Mouse (Mus musculus): ENCODE results near the gene Trpm3.

Gene Trpm3

DNA sequence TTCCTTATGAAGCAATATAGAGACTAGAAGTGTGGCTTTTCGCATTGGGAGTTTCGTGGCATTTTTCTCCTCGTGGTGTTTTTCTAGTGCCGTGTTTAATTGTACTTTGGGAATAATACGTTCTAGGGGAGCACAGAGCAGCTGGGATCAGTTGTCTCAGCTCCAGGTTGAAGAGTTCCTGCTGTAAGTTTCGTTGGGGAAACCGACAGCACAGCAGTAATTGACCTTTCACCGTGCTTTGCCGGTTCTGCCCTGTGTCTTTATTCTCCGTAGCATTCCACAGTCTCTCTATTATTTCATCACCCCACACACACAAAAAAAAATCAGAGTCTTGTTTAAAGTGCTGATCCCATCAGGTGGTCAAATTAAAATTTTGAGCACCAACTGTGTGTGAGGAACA is 496.8 kb downstream of the Trpm3 start:
- no peak for DNase-seq (ENCODE audit: low read depth, low spot score)

DNA sequence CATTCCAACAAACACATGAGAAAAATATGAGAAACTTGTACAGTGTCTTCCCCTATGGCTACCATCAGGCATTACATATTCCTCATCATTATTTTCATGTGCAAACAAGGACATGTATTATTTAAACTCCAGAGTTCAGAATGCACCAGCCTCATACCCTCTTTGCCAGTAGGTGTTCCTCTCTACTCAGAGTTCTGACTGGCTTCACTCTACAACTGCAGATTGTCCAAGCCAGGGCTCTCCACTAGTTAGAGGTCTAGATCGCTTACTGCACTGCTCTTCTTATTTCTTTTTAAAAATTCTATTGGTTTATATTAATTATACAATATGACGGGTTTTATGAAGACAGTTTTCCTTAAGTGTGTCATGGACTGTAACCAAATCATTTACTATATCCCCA is 498.9 kb downstream of the Trpm3 start:
- no peak for DNase-seq (ENCODE audit: low read depth, low spot score)

DNA sequence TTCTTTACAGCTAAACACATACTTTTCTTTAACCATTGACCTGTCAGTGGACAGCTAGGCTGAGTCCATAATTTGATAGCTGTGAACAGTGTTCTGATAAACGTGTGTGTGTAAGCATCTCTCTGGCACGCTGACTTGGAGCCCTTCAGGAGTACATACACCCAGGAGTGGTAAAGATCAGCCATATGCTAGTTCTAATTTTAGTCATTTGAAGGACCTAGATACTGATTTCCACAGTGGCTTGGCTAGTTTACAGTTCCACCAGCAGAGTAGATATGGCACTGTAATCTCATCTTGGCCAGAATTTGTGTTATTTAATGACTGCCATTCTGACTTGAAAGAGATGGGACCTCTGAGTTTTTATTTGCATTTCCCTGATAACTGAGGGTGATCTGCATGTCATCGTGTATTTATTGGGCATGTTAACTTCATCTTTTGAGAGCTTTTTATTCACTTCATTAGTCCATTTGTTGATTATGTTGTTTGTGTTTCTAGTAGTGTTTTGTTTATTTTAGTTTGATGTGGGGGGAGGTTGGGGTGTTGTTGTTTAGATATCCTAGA is 499.6 kb downstream of the Trpm3 start:
- DNase-seq (ENCODE audit: low read depth, low spot score), result no peak

DNA sequence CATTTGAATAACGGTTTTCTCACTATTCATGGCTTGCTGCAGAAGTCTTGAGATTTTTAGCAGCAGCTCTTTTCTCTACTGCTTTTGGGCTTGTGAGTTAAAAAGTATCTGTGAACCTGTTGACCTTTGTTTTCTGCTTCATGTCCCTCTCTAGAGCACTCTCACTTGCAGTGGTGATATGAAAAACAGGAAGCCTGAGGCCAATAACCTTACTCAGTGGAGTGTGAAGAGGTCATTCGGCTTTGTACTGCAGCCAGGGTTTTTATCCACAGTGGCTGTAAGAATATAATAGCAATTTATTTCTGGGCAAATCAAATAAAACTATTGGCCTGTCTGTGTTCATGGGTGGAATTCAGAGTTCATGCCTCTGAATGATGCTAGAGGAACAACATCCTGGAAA is 503.3 kb downstream of the Trpm3 start:
- DNase-seq (ENCODE audit: low read depth, low spot score), result no peak

DNA sequence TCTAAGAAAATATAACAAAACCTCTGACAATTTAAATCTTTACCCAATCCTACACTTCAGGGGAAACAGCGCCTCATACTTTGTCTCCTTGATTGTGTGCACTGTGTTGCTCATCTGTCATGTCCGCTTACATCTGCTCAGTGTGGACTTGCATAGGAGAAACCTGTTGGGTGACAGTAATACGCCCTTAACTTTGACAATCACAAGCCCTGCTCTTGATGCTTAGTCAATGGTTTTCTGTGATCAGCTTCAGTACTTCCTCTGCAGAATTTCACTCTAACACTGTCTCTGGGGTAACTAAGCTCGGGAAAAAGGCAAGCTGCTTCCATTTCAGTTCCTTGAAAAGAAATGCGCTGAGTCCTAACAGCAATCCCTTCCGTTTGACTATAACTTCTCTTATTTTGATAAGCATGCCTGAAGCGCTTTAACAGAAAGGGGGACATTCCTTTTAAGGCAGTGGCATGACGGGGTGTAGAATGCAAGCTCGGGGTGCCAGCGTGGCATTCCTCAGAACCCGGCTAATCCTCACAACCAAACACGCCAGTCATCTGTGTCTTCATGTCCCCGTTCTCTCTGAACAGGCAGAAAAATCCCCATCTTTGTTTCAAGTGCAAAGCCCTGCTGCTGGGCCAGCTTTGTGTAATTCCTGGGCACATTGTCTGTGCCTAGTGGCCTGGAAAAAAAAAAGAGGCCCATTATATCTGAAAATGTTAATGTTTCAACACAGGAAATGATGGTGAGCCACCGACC is 517.8 kb downstream of the Trpm3 start:
- DNase-seq (ENCODE audit: low read depth, low spot score), result no peak

DNA sequence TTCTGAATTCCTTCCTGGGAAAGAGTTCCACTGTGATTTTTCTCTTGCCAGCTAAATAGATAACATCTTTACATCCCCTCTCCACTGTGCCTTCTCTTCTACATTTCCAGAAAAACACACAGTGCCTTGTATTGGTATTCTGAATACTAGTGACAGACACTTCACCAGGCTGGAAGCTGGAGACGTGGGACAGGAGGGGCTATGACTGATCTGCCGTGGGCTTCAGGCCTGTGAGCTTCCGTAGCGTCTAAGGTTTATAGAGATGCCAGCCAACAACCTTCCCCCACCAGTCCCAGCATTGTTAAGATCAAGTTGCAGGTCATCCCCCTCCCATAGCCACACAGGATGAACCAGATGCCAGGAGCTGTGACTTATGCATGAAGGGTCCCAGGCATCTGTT is 518.4 kb downstream of the Trpm3 start:
- DNase-seq (ENCODE audit: low read depth, low spot score), result no peak

DNA sequence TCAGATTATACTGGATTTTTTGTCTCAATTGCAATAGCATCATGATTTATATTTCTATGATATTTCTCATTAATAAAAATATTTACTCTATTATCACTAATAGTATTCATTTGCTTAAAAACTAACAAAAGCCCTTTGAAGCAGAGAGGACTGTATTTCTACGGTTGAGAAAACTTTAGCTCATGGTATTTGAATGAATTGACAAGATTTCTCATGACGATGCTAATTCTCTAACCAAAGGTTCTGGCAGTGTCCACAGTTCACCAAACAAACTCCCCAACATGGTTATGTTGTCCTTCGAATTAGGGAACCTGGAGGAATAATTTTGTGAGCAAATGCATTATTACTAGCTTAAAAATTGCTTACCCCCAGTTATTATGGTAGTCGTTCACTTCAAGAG is 526.6 kb downstream of the Trpm3 start:
- DNase-seq (ENCODE audit: low read depth, low spot score), result no peak

DNA sequence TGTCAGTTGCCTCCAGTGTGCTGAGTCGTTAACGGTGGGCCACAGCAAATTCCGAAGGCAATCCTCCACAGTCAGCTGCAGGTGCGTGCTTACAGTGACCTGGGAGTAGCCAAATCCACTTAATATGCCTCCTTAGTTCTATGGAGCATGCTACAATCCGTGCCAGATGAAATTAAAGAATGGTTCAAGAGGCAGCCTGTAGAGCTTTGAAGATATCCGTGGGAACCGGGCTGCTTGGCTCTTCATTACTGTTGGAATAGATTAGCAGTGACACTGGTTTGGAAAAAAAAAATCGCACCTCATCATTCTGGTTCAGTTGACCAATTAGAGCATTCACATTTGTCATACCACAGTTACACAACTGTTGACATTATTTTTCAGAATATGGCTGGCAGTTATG is 531.4 kb downstream of the Trpm3 start:
- no peak for DNase-seq (ENCODE audit: low read depth, low spot score)

DNA sequence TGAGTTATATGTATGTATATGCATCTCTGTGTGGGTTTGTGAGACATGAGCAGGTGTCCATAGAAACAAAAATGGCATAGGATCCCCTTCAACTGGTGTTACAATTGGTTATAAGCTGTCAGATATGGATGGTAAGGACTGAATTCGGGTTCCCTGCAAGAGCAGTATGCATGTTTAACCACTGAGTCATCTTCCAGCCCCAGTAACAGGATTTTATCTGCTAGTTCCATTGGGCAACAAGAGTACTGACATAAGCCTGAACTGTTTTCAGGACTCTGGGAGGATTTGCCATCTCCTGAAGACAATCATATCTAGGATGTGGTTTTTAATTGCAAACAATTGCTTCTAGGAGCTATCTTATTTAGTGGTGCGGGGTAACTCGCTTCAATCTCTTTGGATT is 534.0 kb downstream of the Trpm3 start:
- no peak for DNase-seq (ENCODE audit: low read depth, low spot score)

DNA sequence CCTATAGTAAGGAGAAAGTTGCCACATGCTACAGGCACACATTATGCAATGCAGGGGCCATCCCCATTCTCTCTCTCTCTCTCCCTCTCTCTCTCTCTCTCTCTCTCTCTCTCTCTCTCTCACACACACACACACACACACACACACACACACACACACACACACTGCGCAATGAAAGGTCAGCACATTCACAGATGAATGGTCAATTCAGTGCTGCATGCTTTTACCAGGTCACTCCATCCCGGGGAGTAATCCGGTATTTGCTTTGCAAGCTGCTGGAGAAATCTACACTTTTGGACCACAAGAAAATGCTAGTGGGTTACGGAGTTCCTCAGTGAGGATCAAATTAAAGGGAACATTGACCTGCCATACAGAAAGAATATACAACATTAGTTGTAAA is 537.4 kb downstream of the Trpm3 start:
- no peak for DNase-seq (ENCODE audit: low read depth, low spot score)

DNA sequence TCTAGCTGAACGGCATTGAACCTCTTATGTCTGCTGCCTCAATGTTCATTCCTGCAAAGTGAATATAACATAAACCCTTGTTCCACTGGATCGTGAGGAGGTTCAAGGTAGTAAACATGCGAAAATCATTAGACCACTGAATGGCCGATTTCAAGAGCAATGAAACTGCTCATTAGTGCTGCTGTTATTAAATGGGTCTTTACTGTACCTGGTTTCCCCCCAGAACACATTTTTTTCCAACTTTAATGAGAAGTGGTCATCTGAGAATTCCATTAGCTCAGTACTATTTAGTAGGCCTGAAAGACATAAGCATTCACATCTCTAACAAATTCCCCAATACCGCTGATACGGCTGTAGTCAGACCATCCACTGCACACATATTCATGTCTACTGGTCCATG is 543.4 kb downstream of the Trpm3 start:
- no peak for DNase-seq (ENCODE audit: low read depth, low spot score)

DNA sequence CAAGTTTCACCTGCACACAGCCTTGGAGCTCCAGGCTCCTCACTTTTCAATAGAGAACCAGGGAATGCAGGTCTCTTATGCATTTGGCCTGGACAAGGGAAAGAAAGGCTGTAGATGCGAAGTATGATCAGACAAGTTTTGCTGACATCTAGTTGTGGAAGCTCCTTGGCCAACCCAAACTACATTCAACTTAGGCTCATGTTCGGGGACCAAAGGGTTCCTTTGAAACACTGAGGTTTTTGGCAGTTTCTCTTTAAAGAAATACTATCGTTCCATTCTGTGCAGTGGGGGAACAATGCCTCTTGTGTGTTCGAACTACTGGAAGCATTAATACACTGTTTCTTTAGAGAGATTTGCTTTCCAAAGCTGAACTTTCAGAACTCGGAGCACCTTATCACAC is 553.1 kb downstream of the Trpm3 start:
- no peak for DNase-seq (ENCODE audit: low read depth, low spot score)

DNA sequence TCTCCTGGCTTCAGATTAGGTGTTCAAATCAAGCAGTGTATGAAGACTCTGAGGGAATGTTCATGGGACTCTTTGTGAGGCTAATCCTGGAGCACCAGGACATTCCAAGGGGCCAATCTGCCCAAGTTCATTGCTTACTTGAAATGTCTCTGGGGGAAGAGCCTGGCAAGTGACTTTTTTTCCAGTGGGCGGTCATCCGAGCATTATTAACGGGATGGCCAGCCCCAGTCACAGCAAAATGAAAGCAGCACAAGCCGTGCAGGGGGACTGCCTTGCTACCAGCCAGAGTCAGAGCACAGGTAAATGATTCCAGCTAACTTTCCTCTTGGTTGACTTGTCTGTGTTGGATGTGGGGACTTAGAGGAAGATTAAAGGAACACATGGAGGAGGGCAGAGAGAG is 553.7 kb downstream of the Trpm3 start:
- no peak for DNase-seq (ENCODE audit: low read depth, low spot score)

DNA sequence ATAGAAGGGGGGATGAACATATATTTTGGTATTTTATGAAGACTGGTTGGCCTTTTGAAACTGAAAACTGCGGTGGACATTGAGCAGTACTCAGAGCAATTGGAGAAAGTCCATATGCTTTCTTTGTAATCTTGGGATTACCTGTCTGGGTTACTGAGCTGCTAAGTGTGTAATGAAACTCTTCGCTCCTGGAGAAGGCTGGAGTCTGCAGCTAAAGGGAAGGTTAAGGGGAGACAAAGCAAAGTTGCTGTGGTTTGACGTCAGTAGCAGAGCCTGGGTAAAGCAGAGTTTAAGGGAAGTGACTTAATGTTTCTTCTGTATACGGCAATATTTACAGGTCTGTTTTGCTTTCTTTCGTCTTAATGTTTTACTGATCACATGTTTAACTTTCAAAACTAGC is 554.1 kb downstream of the Trpm3 start:
- DNase-seq (ENCODE audit: low read depth, low spot score), result no peak

DNA sequence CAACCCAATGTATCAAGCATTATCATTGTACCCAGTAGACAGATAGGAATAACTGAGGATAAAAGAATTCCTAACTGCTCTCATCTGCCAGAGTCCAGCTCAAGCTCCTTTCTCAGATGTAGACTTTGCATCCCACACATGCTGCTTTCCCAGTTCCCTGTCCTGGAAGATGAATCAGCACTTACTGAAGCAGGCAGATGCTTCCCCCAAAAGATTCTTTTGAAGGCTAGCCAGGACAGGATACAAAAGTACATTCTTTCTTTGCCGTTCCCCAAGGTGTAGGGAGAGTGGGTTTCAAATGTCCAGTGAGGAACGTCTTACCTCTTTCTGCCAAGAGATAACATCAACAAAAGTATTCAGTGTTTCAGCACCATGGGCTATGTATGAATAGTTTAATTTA is 556.6 kb downstream of the Trpm3 start:
- DNase-seq (ENCODE audit: low read depth, low spot score), result no peak

DNA sequence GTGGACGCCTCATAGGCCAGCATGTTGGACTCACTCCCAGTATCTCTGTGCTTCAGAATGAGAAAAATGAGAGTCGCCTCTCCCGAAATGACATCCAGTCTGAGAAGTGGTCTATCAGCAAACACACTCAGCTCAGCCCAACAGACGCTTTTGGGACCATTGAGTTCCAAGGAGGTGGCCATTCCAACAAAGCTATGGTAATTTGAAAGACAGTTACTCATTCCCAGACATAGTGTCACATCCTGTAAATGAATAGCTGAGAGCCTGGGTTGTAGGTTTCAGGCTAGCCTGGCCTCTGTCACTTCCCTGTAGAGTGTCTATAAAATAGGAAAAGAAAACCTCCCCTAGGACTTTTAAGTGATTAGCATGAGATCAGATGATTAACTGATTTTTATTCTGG is 559.9 kb downstream of the Trpm3 start:
- no peak for DNase-seq (ENCODE audit: low read depth, low spot score)

DNA sequence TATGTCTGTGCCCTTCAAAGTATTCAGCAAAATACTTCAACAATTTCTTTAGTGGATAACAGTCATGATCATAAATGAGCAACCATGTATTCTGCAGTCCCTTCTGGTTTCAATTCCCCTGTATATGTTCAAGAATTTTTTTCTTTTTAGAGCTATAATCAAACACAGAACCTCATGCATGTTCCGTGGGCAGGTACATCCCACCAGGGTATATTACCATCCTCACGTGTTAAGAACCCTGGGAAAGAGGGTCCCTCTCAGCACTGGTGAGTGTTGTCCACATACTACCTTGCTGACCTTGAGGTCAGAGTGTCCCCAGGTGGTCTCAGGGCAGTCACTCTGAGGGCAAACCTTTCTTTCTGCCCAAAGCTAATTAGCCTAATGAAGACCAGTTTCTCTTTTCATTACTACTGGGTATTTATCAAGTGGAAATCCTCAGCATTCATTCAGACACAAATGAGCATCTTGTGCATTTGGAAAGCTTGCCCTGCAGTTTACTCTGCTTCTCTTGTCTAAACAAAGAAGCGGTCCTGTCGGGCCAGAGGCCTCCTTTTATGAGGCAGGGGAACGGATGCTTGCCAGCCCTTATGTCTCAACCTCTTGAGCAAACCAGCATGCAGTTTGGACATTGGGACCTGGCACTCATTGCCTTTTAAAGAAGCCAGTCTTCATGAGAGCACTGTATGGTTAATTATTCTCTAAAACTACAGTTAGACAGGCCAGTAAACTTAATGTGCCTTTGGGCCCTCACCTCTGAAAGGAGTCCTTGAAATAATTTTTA is 562.2 kb downstream of the Trpm3 start:
- DNase-seq (ENCODE audit: low read depth, low spot score), result no peak

DNA sequence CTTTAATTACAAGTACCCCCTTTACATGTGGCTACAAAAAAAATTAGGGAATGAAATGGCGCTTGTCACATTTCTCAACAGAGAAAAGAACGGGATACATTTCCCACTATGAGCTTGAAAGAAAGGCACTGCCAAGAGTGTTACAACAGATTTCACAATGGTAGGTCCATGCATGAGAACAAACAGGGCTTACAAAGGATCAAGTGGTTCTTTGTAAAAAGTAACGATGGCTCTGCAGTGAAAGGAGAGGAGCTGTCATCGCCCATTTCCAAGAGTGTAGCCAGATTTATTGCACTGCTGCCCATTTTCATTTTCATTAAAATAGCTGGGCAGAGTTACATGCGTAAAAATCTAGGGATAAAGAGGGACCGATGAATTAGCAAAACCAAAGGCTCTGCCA is 565.0 kb downstream of the Trpm3 start:
- no peak for DNase-seq (ENCODE audit: low read depth, low spot score)

DNA sequence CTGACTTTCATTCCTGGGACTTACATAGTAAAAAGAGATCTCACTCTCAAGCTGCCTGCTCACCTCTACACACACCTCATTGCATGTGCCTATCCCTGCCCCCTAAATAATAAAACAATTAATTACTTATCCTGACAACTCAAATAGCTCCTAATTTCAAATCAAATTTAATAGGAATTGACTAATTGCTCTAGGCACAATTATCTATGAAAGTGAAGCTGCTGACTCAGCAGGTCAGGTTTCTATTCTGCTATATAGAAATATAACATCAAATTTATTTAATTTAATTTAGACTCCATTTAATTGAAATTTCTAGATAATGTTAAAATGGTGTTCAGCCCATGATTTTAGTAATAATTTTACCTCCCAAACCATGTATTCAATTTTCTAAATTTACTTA is 566.6 kb downstream of the Trpm3 start:
- no peak for DNase-seq (ENCODE audit: low read depth, low spot score)

DNA sequence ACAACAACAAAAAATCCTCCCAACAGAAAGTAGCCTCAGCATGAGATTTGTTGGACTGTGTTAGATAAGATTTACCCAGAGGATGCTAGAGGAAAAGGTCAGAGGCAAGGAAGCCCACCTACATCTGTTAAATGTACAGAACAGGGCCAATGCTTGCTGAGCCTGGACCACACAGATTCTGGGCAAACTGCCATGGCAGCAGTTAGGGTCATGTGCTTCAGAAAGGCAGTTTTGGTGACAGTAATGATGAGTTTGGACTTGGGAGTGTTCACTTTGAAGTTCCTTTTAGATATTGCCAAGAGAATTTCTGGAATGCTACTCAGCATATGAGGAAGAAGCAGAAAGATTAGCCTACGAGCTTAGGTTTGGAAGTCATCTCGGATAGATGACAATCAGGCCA is 580.2 kb downstream of the Trpm3 start:
- no peak for DNase-seq (ENCODE audit: low read depth, low spot score)

DNA sequence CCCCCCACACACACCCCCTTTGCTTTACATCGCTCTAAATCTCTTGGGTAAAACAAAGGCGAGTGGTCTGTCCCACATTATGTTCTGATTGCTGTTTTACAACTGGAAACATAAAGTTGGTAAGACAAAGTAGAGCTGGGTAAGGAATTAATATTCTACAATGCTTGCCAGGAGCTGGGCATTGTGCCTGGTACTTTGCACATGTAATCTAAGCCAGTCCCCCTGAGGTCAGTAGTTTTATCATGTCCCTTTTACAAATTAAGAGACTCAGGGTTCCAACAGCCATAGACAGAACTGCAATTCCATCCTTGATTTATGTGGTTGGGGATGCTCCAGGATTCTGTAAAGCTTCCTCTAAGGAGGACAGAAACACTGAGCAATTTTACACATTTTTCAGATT is 591.0 kb downstream of the Trpm3 start:
- no peak for DNase-seq (ENCODE audit: low read depth, low spot score)

DNA sequence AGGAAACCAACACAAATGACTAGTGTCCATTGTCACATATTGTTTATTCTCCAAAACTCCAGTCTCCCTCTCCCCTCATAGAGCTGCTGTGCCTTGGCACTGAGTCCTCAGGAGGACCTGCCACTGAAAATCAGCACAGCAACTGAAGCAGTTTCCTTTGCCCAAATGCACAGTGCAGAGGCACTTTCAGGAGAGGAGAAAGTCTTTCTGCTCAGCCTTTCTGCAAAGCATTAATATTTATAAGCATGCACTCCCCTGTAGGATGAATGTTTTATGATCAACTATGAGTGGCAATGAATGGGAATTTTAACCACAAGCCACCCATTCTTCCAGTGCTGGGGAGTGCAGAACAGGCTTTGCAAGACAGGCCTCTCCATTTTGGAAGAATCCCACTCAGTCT is 592.1 kb downstream of the Trpm3 start:
- DNase-seq (ENCODE audit: low read depth, low spot score), result no peak

DNA sequence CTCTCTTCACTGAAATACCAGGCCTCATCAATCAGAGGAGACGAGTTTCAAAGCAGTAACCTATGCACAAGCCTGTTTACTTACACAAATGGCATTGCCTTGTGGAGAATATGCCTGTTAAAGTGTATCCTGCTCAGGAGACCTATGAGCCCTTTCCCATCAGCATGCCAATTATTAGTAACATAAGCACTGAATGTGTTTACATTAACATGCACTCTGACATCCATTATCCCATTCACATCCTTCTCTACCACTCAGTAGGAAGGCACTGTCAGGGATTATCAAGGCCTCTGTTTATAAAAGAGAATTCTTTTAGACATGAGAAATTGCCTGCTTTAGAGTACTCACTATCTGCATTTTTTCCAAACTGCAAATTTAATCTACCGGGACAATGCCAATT is 598.0 kb downstream of the Trpm3 start:
- DNase-seq (ENCODE audit: low read depth, low spot score), result no peak

Data from retina, adult 2 months (tissue).